Mouse (Mus musculus): ENCODE measurements at regions not wholly inside any gene's neighbourhood (a gene's known extent, or its start where the extent isn't known, plus 50 kb on each side); places are given as distances from the start of the nearest gene placed in this dataset.

- peaks cover 13% of the 10 kb centered on the region for H3K9me3 ChIP-seq (replicated peaks; ENCODE audit: low read length)
- no peak overlapping the region for H3K9ac ChIP-seq (ENCODE audit: insufficient read depth, low read depth)
- TF ChIP-seq CTCF (conservative IDR thresholded peaks at IDR 0.05 in 1 of 2, IDR thresholded peaks at IDR 0.05 in 1 of 2; ENCODE audit: low read depth in 2 of 2, low read length in 2 of 2): no peak
- no peak for TF ChIP-seq CHD2 (IDR thresholded peaks at IDR 0.05; ENCODE audit: low read length)
- no peak for TF ChIP-seq JUN (IDR thresholded peaks at IDR 0.05; ENCODE audit: insufficient read depth, low read depth, low read length)
- TF ChIP-seq UBTF (IDR thresholded peaks at IDR 0.05; ENCODE audit: low read depth, low read length): no peak
- TF ChIP-seq RCOR1 (conservative IDR thresholded peaks at IDR 0.05; ENCODE audit: low read depth, low read length): no peak
- TF ChIP-seq GABPA (IDR thresholded peaks at IDR 0.05; ENCODE audit: insufficient replicate concordance, low read depth, low read length): no peak
- TF ChIP-seq MEF2A (IDR thresholded peaks at IDR 0.05; ENCODE audit: borderline replicate concordance, low read depth, low read length): no peak
- no peak for TF ChIP-seq CHD1 (IDR thresholded peaks at IDR 0.05; ENCODE audit: low read depth, low read length)
- no peak overlapping the region for H3K27ac ChIP-seq (ENCODE audit: insufficient read depth, low read depth)
- H3K4me3 ChIP-seq (replicated peaks in 1 of 3; ENCODE audit: low read depth in 2 of 3, low read length in 2 of 3, poor library complexity in 1 of 3): no peak overlapping the region
- no peaks in the 10 kb centered on the region for H3K4me1 ChIP-seq (ENCODE audit: control insufficient read depth in 1 of 2, insufficient read depth in 2 of 2)
- H3K4me2 ChIP-seq (ENCODE audit: insufficient read depth, low read depth, poor library complexity, severe bottlenecking): no peak overlapping the region
- H3K36me3 ChIP-seq (replicated peaks in 1 of 2; ENCODE audit: control insufficient read depth in 1 of 2, insufficient read depth in 1 of 2, low read length in 1 of 2): no peaks in the 10 kb centered on the region
- H3K27me3 ChIP-seq (replicated peaks): no peaks in the 10 kb centered on the region
- in situ Hi-C loops (cut with MboI; ENCODE audit: low pct_ligation_motif_present, low pct_unique_long_range_greater_than_20kb, low sequenced_read_pairs) (no loop called here), dilution Hi-C loops (cut with MboI; ENCODE audit: extremely low pct_ligation_motif_present, extremely low pct_unique_long_range_greater_than_20kb, low sequenced_read_pairs) (no loop called here)
- no peak for DNase-seq (ENCODE audit: extremely low read depth)
- H3K79me2 ChIP-seq (replicated peaks; ENCODE audit: control insufficient read depth, extremely low read depth, insufficient read depth, poor library complexity, severe bottlenecking): no peaks in the 10 kb centered on the region
These were observed 382.6 kb downstream of the Slitrk1 start for GRCm38 (mm10) chr14:108531401-108531800.

GRCm38 (mm10) chr14:108530554-108530953 is 383.4 kb downstream of the Slitrk1 start:
- H3K4me3 ChIP-seq (replicated peaks in 1 of 3; ENCODE audit: low read depth in 2 of 3, low read length in 2 of 3, poor library complexity in 1 of 3): no peak overlapping the region
- no peak overlapping the region for H3K4me2 ChIP-seq (ENCODE audit: insufficient read depth, low read depth, poor library complexity, severe bottlenecking)
- H3K27me3 ChIP-seq (replicated peaks): no peaks in the 10 kb centered on the region
- H3K36me3 ChIP-seq (replicated peaks in 1 of 2; ENCODE audit: control insufficient read depth in 1 of 2, insufficient read depth in 1 of 2, low read length in 1 of 2): no peaks in the 10 kb centered on the region
- H3K79me2 ChIP-seq (replicated peaks; ENCODE audit: control insufficient read depth, extremely low read depth, insufficient read depth, poor library complexity, severe bottlenecking): no peaks in the 10 kb centered on the region
- no peak overlapping the region for H3K9ac ChIP-seq (ENCODE audit: insufficient read depth, low read depth)
- H3K9me3 ChIP-seq (replicated peaks; ENCODE audit: low read length): peaks cover 13% of the 10 kb centered on the region
- no peak for TF ChIP-seq TCF12 (IDR thresholded peaks at IDR 0.05; ENCODE audit: low read depth, low read length)
- no peak for TF ChIP-seq IRF4 (IDR thresholded peaks at IDR 0.05; ENCODE audit: low read depth, low read length)
- no peak for TF ChIP-seq NELFE (IDR thresholded peaks at IDR 0.05; ENCODE audit: low read depth, low read length)
- no peak for TF ChIP-seq E2F4 (IDR thresholded peaks at IDR 0.05; ENCODE audit: insufficient replicate concordance, low read depth, low read length)
- no peak for TF ChIP-seq MAZ (IDR thresholded peaks at IDR 0.05; ENCODE audit: low read depth, low read length)
- TF ChIP-seq RAD21 (IDR thresholded peaks at IDR 0.05; ENCODE audit: low read depth, low read length): no peak
- no peak for TF ChIP-seq ZNF384 (IDR thresholded peaks at IDR 0.05; ENCODE audit: low read depth, low read length)
- TF ChIP-seq ETS1 (conservative IDR thresholded peaks at IDR 0.05; ENCODE audit: low read depth, low read length): no peak
- H3K4me1 ChIP-seq (ENCODE audit: control insufficient read depth in 1 of 2, insufficient read depth in 2 of 2): no peaks in the 10 kb centered on the region
- DNase-seq (ENCODE audit: extremely low read depth): no peak
- H3K27ac ChIP-seq (ENCODE audit: insufficient read depth, low read depth): no peak overlapping the region
- dilution Hi-C loops (cut with MboI; ENCODE audit: extremely low pct_ligation_motif_present, extremely low pct_unique_long_range_greater_than_20kb, low sequenced_read_pairs) (no loop called here), in situ Hi-C loops (cut with MboI; ENCODE audit: low pct_ligation_motif_present, low pct_unique_long_range_greater_than_20kb, low sequenced_read_pairs) (no loop called here)

Data from CH12.LX (cell line).